Mouse (Mus musculus): ENCODE data around the gene Chchd6.

DNA sequence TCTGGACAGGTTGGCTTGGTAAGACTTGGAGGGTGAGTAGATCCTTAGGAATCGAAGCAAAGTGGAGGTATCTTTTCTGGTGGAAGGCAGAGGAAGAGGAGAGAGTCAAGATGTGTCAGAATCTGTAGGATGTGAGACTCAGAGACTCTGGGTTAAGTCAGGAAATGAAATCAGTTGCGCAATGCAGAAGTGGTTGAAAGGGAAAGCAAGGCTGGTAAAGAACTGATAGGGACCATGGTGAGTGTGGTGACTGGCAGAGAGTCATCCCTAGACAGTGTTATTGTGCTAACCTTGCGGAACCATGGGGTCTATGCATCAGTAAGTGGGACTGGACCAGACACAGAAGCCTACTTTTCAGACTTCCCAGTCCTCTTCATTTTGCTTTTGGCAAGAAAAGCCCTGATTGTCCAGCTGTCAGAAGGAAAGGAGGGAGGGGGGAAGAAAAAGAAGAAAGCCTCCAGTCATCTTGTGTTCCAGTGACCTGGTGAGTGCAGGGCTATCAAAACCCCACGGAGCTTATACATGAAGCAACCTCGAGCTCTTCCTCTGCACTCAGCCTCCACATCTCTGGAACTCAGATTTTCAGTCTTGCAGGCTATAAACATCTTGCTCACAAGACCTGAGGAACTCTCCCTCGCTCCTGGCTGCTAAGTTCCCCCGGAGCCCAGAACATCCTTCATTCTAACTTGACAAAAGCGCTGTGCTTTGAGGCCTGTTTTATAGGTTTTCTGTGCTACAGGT lies 32.8 kb upstream of the Chchd6 start:
- TF ChIP-seq CTCF (IDR thresholded peaks at IDR 0.05; ENCODE audit: low read depth) (no peak), EP300 (IDR thresholded peaks at IDR 0.05; ENCODE audit: low read depth) (no peak)

Measured in liver, postnatal 0 days (tissue).